ENCODE assay signal across 28 mouse cellular contexts in genomic region chr10:110835115-110835806, GRCm38 (mm10).
DNase-seq lines count a peak whose midpoint lies in the region; ATAC-seq and TF ChIP-seq lines count a peak whose summit lies in the region.
"Had no signal": no experiment of that assay in that cellular context is flagged by ENCODE, and none has a peak within 500 bp of the region (broad histone marks: within the 10 kb centered on the region; RNA-seq: fewer than 3 reads in every experiment).

No protein-coding gene starts in this region.

- no peaks in the 10 kb centered on the region for H3K9me3 ChIP-seq in intestine, embryonic 14.5 days (ENCODE audit: control insufficient read depth, low read length)
- H3K9me3 ChIP-seq in intestine, embryonic 16.5 days (ENCODE audit: control insufficient read depth, low read length): no peaks in the 10 kb centered on the region
- H3K9me3 ChIP-seq in forebrain, postnatal 0 days (ENCODE audit: low read length): no peaks in the 10 kb centered on the region
- H3K9me3 ChIP-seq: G1E; heart, embryonic 13.5 days; intestine, embryonic 15.5 days; limb, embryonic 13.5 days; megakaryocyte, embryonic 14.5 days; midbrain, embryonic 13.5 days; neural tube, embryonic 13.5 days had no signal

- no peaks in the 10 kb centered on the region for H3K4me1 ChIP-seq in intestine, embryonic 14.5 days (replicated peaks; ENCODE audit: control insufficient read depth, insufficient read depth, low read length)
- H3K4me1 ChIP-seq in intestine, embryonic 16.5 days (ENCODE audit: control insufficient read depth, insufficient read depth, low read length): no peaks in the 10 kb centered on the region
- H3K4me1 ChIP-seq in forebrain, postnatal 0 days (ENCODE audit: insufficient read depth): no peaks in the 10 kb centered on the region
- H3K4me1 ChIP-seq: intestine, embryonic 15.5 days; midbrain, embryonic 13.5 days had no signal

- H3K4me2 ChIP-seq in intestine, embryonic 14.5 days (ENCODE audit: low read length): no peak overlapping the region
- H3K4me2 ChIP-seq in intestine, embryonic 16.5 days (ENCODE audit: low read depth, low read length): no peak overlapping the region
- no peak overlapping the region for H3K4me2 ChIP-seq in forebrain, postnatal 0 days (ENCODE audit: low read depth)
- H3K4me2 ChIP-seq: heart, embryonic 13.5 days; hindbrain, embryonic 14.5 days; intestine, embryonic 15.5 days; limb, embryonic 13.5 days; liver, embryonic 11.5 days; midbrain, embryonic 13.5 days; neural tube, embryonic 13.5 days had no signal

- no peak for TF ChIP-seq CTCF in forebrain, postnatal 0 days (IDR thresholded peaks at IDR 0.05; ENCODE audit: low read depth)

- peak; percentile 34 for DNase-seq in embryo, embryonic 11 days
- DNase-seq in embryo, embryonic 10 days (ENCODE audit: low spot score): no peak
- peak; percentile 24 for DNase-seq in intestine, embryonic 14.5 days (ENCODE audit: low spot score)
- peak; percentile 39 for DNase-seq in forebrain, postnatal 0 days
- DNase-seq in adrenal gland, postnatal 25 days: no peak
- no peak for DNase-seq in lung, postnatal 10 days
- DNase-seq: adrenal gland, postnatal 10 days; cerebellum, adult 11-12 months; cerebellum, adult 9-11 months; gastrocnemius, postnatal 10 days; heart, postnatal 10 days; kidney, adult 8-10 months; layer of hippocampus, adult 9-11 months; liver, postnatal 0 days; lung, postnatal 4 days; right cerebral cortex, postnatal 4 days; thymus, postnatal 4 days had no signal

- no peak for ATAC-seq in intestine, embryonic 14.5 days (replicated peaks; ENCODE audit: low FRiP score, low TSS enrichment, low read depth)
- ATAC-seq in intestine, embryonic 16.5 days: no peak
- ATAC-seq in forebrain, postnatal 0 days: peak; percentile 78
- ATAC-seq: intestine, embryonic 15.5 days; liver, postnatal 0 days; midbrain, embryonic 13.5 days had no signal

- WGBS in intestine, embryonic 14.5 days: 59% methylated on average over 6 of the region's 6 CpGs
- WGBS in intestine, embryonic 16.5 days: 58% methylated on average over 6 of the region's 6 CpGs
- WGBS in forebrain, postnatal 0 days: 50% methylated on average over 6 of the region's 6 CpGs

- no peak overlapping the region for H3K4me3 ChIP-seq in intestine, embryonic 14.5 days (ENCODE audit: low read depth, low read length)
- H3K4me3 ChIP-seq in intestine, embryonic 16.5 days (ENCODE audit: low read length): no peak overlapping the region
- H3K4me3 ChIP-seq in forebrain, postnatal 0 days (ENCODE audit: low read depth, low read length): no peak overlapping the region
- H3K4me3 ChIP-seq: heart, embryonic 13.5 days; intestine, embryonic 15.5 days; limb, embryonic 13.5 days; megakaryocyte, embryonic 14.5 days; midbrain, embryonic 13.5 days; neural tube, embryonic 13.5 days had no signal

- H3K27me3 ChIP-seq in intestine, embryonic 14.5 days (replicated peaks; ENCODE audit: control insufficient read depth, insufficient read depth, low read length): no peaks in the 10 kb centered on the region
- H3K27me3 ChIP-seq in intestine, embryonic 16.5 days (replicated peaks; ENCODE audit: control insufficient read depth, insufficient read depth, low read length): no peaks in the 10 kb centered on the region
- no peaks in the 10 kb centered on the region for H3K27me3 ChIP-seq in forebrain, postnatal 0 days (ENCODE audit: insufficient read depth, low read length)
- H3K27me3 ChIP-seq: heart, embryonic 13.5 days; intestine, embryonic 15.5 days; limb, embryonic 13.5 days; megakaryocyte, embryonic 14.5 days; midbrain, embryonic 13.5 days; neural tube, embryonic 13.5 days had no signal

- no peak overlapping the region for H3K27ac ChIP-seq in intestine, embryonic 14.5 days (ENCODE audit: low read depth)
- H3K27ac ChIP-seq in intestine, embryonic 16.5 days (ENCODE audit: low read length): no peak overlapping the region
- 0 out of 2 replicates have a peak overlapping the region, but pooled peaks have one; percentile 29 for H3K27ac ChIP-seq in forebrain, postnatal 0 days (ENCODE audit: low read depth, low read length)
- H3K27ac ChIP-seq: heart, embryonic 13.5 days; hindbrain, embryonic 14.5 days; intestine, embryonic 15.5 days; kidney, postnatal 0 days; limb, embryonic 13.5 days; midbrain, embryonic 13.5 days; neural tube, embryonic 13.5 days had no signal

- no peak overlapping the region for H3K9ac ChIP-seq in intestine, embryonic 14.5 days (ENCODE audit: low read length)
- no peak overlapping the region for H3K9ac ChIP-seq in intestine, embryonic 16.5 days (ENCODE audit: low read depth, low read length)
- H3K9ac ChIP-seq in forebrain, postnatal 0 days: no peak overlapping the region
- H3K9ac ChIP-seq: heart, embryonic 13.5 days; hindbrain, embryonic 14.5 days; intestine, embryonic 15.5 days; limb, embryonic 13.5 days; liver, postnatal 0 days; midbrain, embryonic 13.5 days; neural tube, embryonic 13.5 days had no signal

- no peaks in the 10 kb centered on the region for H3K36me3 ChIP-seq in intestine, embryonic 14.5 days (ENCODE audit: control insufficient read depth, insufficient read depth, low read length)
- H3K36me3 ChIP-seq in intestine, embryonic 16.5 days (ENCODE audit: control insufficient read depth, insufficient read depth, low read length): no peaks in the 10 kb centered on the region
- no peaks in the 10 kb centered on the region for H3K36me3 ChIP-seq in forebrain, postnatal 0 days (ENCODE audit: insufficient read depth)
- H3K36me3 ChIP-seq: G1E; heart, embryonic 13.5 days; intestine, embryonic 15.5 days; limb, embryonic 13.5 days; midbrain, embryonic 13.5 days; neural tube, embryonic 13.5 days had no signal

Comparison
In these comparisons a context has a peak if more than half of its experiments do, and no peak if none do; other contexts are left out.
1. DNase-seq: peak in embryo, embryonic 11 days (single experiment), intestine, embryonic 14.5 days (single experiment) and forebrain, postnatal 0 days (single experiment); none in embryo, embryonic 10 days (single experiment), adrenal gland, postnatal 25 days (single experiment) and lung, postnatal 10 days (single experiment).